Mouse (Mus musculus): ENCODE results near the gene Gemin2. TPM values are rescaled to one million over a fixed set of nuclear protein-coding genes. Genes with fewer than 3 reads are reported as not detected.

Gene Gemin2
- polyA plus RNA-seq, 1 experiment: 12.8 TPM

- no peak overlapping the region for H3ac ChIP-seq (ENCODE audit: control insufficient read depth, insufficient read length, low read depth)
- no peaks in the 10 kb centered on the region for H3K79me2 ChIP-seq (ENCODE audit: control insufficient read depth, insufficient read depth)
- TF ChIP-seq FOSL1 (IDR thresholded peaks at IDR 0.05; ENCODE audit: insufficient read depth, low read length, poor library complexity, severe bottlenecking): no peak
- no peak for TF ChIP-seq MYOD1 (IDR thresholded peaks at IDR 0.05; ENCODE audit: control insufficient read depth, insufficient read length, low read depth)
- no peak for TF ChIP-seq MYOG (IDR thresholded peaks at IDR 0.05; ENCODE audit: control insufficient read depth, extremely low read depth, insufficient read length)
- no peak for TF ChIP-seq CEBPB (IDR thresholded peaks at IDR 0.05; ENCODE audit: low read depth)
- TF ChIP-seq CTCF (IDR thresholded peaks at IDR 0.05; ENCODE audit: control insufficient read depth, insufficient read depth, insufficient read length): no peak
- no peak for TF ChIP-seq USF1 (IDR thresholded peaks at IDR 0.05; ENCODE audit: low read depth)
- no peak for TF ChIP-seq MAX (IDR thresholded peaks at IDR 0.05)
- H3K4me3 ChIP-seq (ENCODE audit: insufficient read depth, poor library complexity, severe bottlenecking): no peak overlapping the region
- no peaks in the 10 kb centered on the region for H3K27me3 ChIP-seq (ENCODE audit: control insufficient read depth, insufficient read depth, insufficient read length)
- peaks cover 44% of the 10 kb centered on the region for H3K36me3 ChIP-seq (ENCODE audit: control insufficient read depth, insufficient read depth)
- H3K79me3 ChIP-seq (ENCODE audit: low read depth): no peaks in the 10 kb centered on the region
Measured at GRCm38 (mm10) chr12:59077883-59078282, 64.7 kb downstream of the Gemin2 start.

Other genes with a start within 250 kb of the Gemin2 start
- gene Sec23a, start 1.4 kb upstream of the Gemin2 start, polyA plus RNA-seq (2012; fragmentation: generic; extraction: Trizol): 14.4 TPM
- 38.7 TPM for gene Trappc6b, start 48.1 kb downstream of the Gemin2 start, polyA plus RNA-seq (2012; fragmentation: generic; extraction: Trizol)
- gene Pnn, start 53.5 kb downstream of the Gemin2 start, polyA plus RNA-seq (2012; fragmentation: generic; extraction: Trizol): 14.7 TPM
- gene Mia2, start 82.4 kb downstream of the Gemin2 start, polyA plus RNA-seq (2012; fragmentation: generic; extraction: Trizol): 13.3 TPM
- 4.5 TPM for gene Fbxo33, start 206.3 kb downstream of the Gemin2 start, polyA plus RNA-seq (2012; fragmentation: generic; extraction: Trizol)

Data from C2C12 (cell line).